Mouse (Mus musculus): ENCODE data around the gene Stfa2l1. TPM values are rescaled to one million over a fixed set of nuclear protein-coding genes. Genes with fewer than 3 reads are reported as not detected.
"Not testable (repeated sequence)": the region's sequence is repeated elsewhere in the genome, so short reads cannot be mapped to it uniquely, and the experiment has no call there.

The Stfa2l1 gene
- polyA plus RNA-seq, 1 experiment from 2014 or later: 66.8 TPM

DNA sequence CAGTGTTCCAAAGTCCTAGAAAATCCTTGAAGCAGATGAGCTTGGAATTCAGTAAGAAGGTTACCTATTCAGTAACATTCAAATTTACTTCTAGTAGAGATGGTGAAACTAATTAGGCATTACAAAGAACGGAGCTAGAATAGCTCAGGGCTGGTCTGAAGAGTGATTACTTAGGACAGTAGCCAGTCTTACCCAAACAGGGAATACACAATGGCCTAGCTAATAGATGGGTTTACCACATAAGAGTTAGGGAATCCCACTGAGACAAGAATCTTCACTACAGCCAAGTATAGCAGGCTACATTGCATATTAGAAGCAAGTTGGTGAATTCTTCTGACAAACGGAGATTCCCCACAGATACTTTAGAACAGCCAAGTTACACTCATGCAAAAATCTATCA lies 49.1 kb downstream of the Stfa2l1 start:
- H3K27me3 ChIP-seq; ATAC-seq (ENCODE audit: insufficient read depth); H3K4me2 ChIP-seq; H3K9ac ChIP-seq; H3K36me3 ChIP-seq (replicated peaks); H3K9me3 ChIP-seq (replicated peaks); H3K4me3 ChIP-seq (replicated peaks); H3K4me1 ChIP-seq (replicated peaks); H3K27ac ChIP-seq (replicated peaks): not testable (repeated sequence)
- 32% methylated on average over 2 of the region's 2 CpGs for WGBS (ENCODE audit: insufficient replicate concordance)

DNA sequence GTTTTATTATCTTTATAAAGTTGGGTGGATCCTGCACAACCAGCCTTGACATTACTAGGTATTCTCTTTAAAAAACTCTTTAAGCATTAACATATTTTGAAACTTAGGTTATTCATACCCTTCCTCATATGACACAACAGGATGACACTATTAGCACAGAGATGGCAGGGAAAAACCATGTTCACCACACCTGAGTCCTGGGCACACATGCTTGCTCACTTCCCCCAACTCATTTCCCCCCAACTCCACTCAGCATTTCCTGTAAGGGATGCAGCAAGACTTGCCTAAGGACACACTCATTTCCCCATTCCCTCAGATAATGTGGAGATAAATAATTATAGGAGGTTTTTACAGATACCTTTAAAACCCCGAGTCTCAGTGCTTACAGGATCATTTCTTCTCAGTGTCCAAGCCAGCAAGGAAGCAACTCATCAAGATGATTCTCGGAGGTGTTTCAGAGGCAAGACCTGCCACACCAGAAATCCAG lies 53.4 kb downstream of the Stfa2l1 start, which contains the start of gene Gm5416:
Gm5416 (plus strand) TSS at position 437 of the 487 bp plus-strand sequence.
- no peak for ATAC-seq (ENCODE audit: insufficient read depth)
- no peak within 1 kb of the TSS for H3K4me3 ChIP-seq (replicated peaks)

More for the DNA sequence above, 53.4 kb downstream of the Stfa2l1 start, which contains the start of gene Gm5416:
- Histone ChIP-seq H3K4me2 (no peak within 1 kb of the TSS), H3K36me3 (replicated peaks) (no peaks in the 10 kb centered on the region), H3K9ac (no peak within 1 kb of the TSS), H3K4me1 (replicated peaks) (no peaks in the 10 kb centered on the region), H3K27ac (replicated peaks) (no peak within 1 kb of the TSS), H3K9me3 (replicated peaks) (no peaks in the 10 kb centered on the region), H3K27me3 (no peaks in the 10 kb centered on the region)
- WGBS (ENCODE audit: insufficient replicate concordance): 51% methylated on average over 2 of the region's 2 CpGs

Other genes starting within 250 kb of the Stfa2l1 start
- gene Parp9, start 218.3 kb upstream of the Stfa2l1 start, polyA plus RNA-seq (2015; fragmentation: Nextera tagmentation; extraction: Ambion mirVana): 9.0 and 9.5 TPM in 2 replicates
- gene Dtx3l, start 217.7 kb upstream of the Stfa2l1 start, polyA plus RNA-seq (2015; fragmentation: Nextera tagmentation; extraction: Ambion mirVana): 4.9 TPM in 2 replicates
- 32.6 and 32.9 TPM in 2 replicates for gene Kpna1, start 178.1 kb upstream of the Stfa2l1 start, polyA plus RNA-seq (2015; fragmentation: Nextera tagmentation; extraction: Ambion mirVana)
- gene Wdr5b, start 115.6 kb upstream of the Stfa2l1 start, polyA plus RNA-seq (2015; fragmentation: Nextera tagmentation; extraction: Ambion mirVana): 2.3 and 2.5 TPM in 2 replicates
- gene Fam162a, start 85.2 kb upstream of the Stfa2l1 start, polyA plus RNA-seq (2015; fragmentation: Nextera tagmentation; extraction: Ambion mirVana): 189 and 192 TPM in 2 replicates
- 39.3 and 42.4 TPM in 2 replicates for gene Ccdc58, start 85.1 kb upstream of the Stfa2l1 start, polyA plus RNA-seq (2015; fragmentation: Nextera tagmentation; extraction: Ambion mirVana)
- gene Csta1, start 25.6 kb upstream of the Stfa2l1 start, polyA plus RNA-seq (2015; fragmentation: Nextera tagmentation; extraction: Ambion mirVana): 0.03 TPM in 1 of 2 replicates, not detected in the other
- gene Gm5483, start 27.4 kb downstream of the Stfa2l1 start, polyA plus RNA-seq (2015; fragmentation: Nextera tagmentation; extraction: Ambion mirVana): 193 and 234 TPM in 2 replicates
- 6.7 TPM in 2 replicates for gene Gm5416, start 53.6 kb downstream of the Stfa2l1 start, polyA plus RNA-seq (2015; fragmentation: Nextera tagmentation; extraction: Ambion mirVana)
- 14.7 and 17.8 TPM in 2 replicates for gene 2010005H15Rik, start 64.7 kb downstream of the Stfa2l1 start, polyA plus RNA-seq (2015; fragmentation: Nextera tagmentation; extraction: Ambion mirVana)
- 449 and 596 TPM in 2 replicates for gene Stfa1, start 120.1 kb downstream of the Stfa2l1 start, polyA plus RNA-seq (2015; fragmentation: Nextera tagmentation; extraction: Ambion mirVana)
- 1.5 and 1.8 TPM in 2 replicates for gene BC117090, start 177.5 kb downstream of the Stfa2l1 start, polyA plus RNA-seq (2015; fragmentation: Nextera tagmentation; extraction: Ambion mirVana)
- 382 and 487 TPM in 2 replicates for gene BC100530, start 210.9 kb downstream of the Stfa2l1 start, polyA plus RNA-seq (2015; fragmentation: Nextera tagmentation; extraction: Ambion mirVana)

Data from liver, embryonic 15.5 days (tissue).